Mouse (Mus musculus) ES-Bruce4 (cell line): Measurements from ENCODE around the gene Eri3. TPM values are rescaled to one million over a fixed set of nuclear protein-coding genes. Genes with fewer than 3 reads are reported as not detected.

Source experiments
- H3K27ac ChIP-seq: 2 replicates; pipeline ENCODE4 v1.5.1; 2012; ENCODE audit warnings: low read length, inconsistent platforms; ENCODE audit not compliant: insufficient read depth
- H3K27me3 ChIP-seq: 2 replicates; pipeline ENCODE4 v1.6.1; 2012; ENCODE audit warnings: mild to moderate bottlenecking, low read length, inconsistent platforms; ENCODE audit not compliant: control insufficient read depth, poor library complexity, insufficient read depth, severe bottlenecking
- H3K36me3 ChIP-seq: 2 replicates; pipeline ENCODE4 v1.6.1; 2012; ENCODE audit warnings: inconsistent platforms, mild to moderate bottlenecking, low read length, moderate library complexity; ENCODE audit not compliant: control insufficient read depth, poor library complexity, insufficient read depth, severe bottlenecking
- H3K4me1 ChIP-seq: one replicate; pipeline ENCODE4 v1.8.1; 2011; ENCODE audit warnings: low read length; ENCODE audit not compliant: control insufficient read depth, insufficient read depth
- H3K4me3 ChIP-seq: 2 replicates; pipeline ENCODE4 v1.5.1; 2011; ENCODE audit warnings: low read depth, mild to moderate bottlenecking, low read length
- H3K9ac ChIP-seq: 2 replicates; pipeline ENCODE4 v1.6.1; 2012; ENCODE audit warnings: low read depth, mild to moderate bottlenecking, inconsistent platforms; ENCODE audit not compliant: poor library complexity, severe bottlenecking
- H3K9me3 ChIP-seq: replicated peaks from 2 replicates; pipeline ENCODE4 v1.6.1; 2012; ENCODE audit warnings: mild to moderate bottlenecking, low read length, inconsistent platforms; ENCODE audit not compliant: control insufficient read depth, poor library complexity, insufficient read depth, severe bottlenecking
- CTCF ChIP-seq: IDR thresholded peaks from one replicate; pipeline ENCODE4 v1.8.1; 2011; ENCODE audit warnings: low read depth, low read length
- EP300 ChIP-seq: IDR thresholded peaks from 2 replicates; pipeline ENCODE4 v1.6.1; 2011; ENCODE audit warnings: low read depth, low read length; ENCODE audit not compliant: insufficient read depth
- POLR2A ChIP-seq: IDR thresholded peaks from one replicate; pipeline ENCODE4 v1.8.1; 2011; ENCODE audit warnings: low read length; ENCODE audit not compliant: insufficient read depth
- polyA plus RNA-seq: library from polyadenylated mRNA; stranded (reverse); fragments of >200 nt; gene quantifications from 2 replicates; pipeline ENCODE4 v1.2.4, GENCODE M21; 2011; ENCODE audit warnings: low read depth; ENCODE audit not compliant: missing spikeins, insufficient read depth, insufficient read length

The Eri3 gene
- polyA plus RNA-seq, 1 experiment = 68.0 TPM

GRCm38 (mm10) chr4:117664411-117665137, 114.4 kb downstream of the Eri3 start:
- Histone ChIP-seq H3K4me1 (no peaks in the 10 kb centered on the region), H3K27ac (no peak overlapping the region), H3K27me3 (no peaks in the 10 kb centered on the region), H3K4me3 (no peak overlapping the region), H3K36me3 (no peaks in the 10 kb centered on the region), H3K9ac (no peak overlapping the region), H3K9me3 (no peaks in the 10 kb centered on the region)
- TF ChIP-seq CTCF = no peak
- TF ChIP-seq EP300 = no peak
- no peak for TF ChIP-seq POLR2A

- no peaks in the 10 kb centered on the region for H3K36me3 ChIP-seq
- TF ChIP-seq CTCF (no peak), EP300 (no peak), POLR2A (no peak)
- H3K4me1 ChIP-seq = no peaks in the 10 kb centered on the region
- no peaks in the 10 kb centered on the region for H3K9me3 ChIP-seq
- no peak overlapping the region for H3K4me3 ChIP-seq
- H3K9ac ChIP-seq = no peak overlapping the region
- H3K27me3 ChIP-seq = no peaks in the 10 kb centered on the region
- H3K27ac ChIP-seq = no peak overlapping the region
Observed at GRCm38 (mm10) chr4:117665531-117665930, 115.4 kb downstream of the Eri3 start.

- H3K4me1 ChIP-seq = no peaks in the 10 kb centered on the region
- TF ChIP-seq EP300 (no peak), POLR2A (no peak), CTCF (no peak)
- H3K4me3 ChIP-seq = no peak overlapping the region
- no peaks in the 10 kb centered on the region for H3K36me3 ChIP-seq
- no peaks in the 10 kb centered on the region for H3K27me3 ChIP-seq
- H3K27ac ChIP-seq = no peak overlapping the region
- no peaks in the 10 kb centered on the region for H3K9me3 ChIP-seq
- H3K9ac ChIP-seq = no peak overlapping the region
Observed at GRCm38 (mm10) chr4:117666054-117666453, 115.9 kb downstream of the Eri3 start.

GRCm38 (mm10) chr4:117669874-117670273, 119.7 kb downstream of the Eri3 start:
- peaks cover 5% of the 10 kb centered on the region; the same call in 1 of the 2 replicates for H3K36me3 ChIP-seq
- no peaks in the 10 kb centered on the region for H3K4me1 ChIP-seq
- no peak overlapping the region for H3K27ac ChIP-seq
- no peak overlapping the region for H3K9ac ChIP-seq
- no peak overlapping the region for H3K4me3 ChIP-seq
- no peaks in the 10 kb centered on the region for H3K9me3 ChIP-seq
- no peaks in the 10 kb centered on the region for H3K27me3 ChIP-seq
- TF ChIP-seq EP300 = no peak
- TF ChIP-seq CTCF = no peak
- TF ChIP-seq POLR2A = no peak

- no peak for TF ChIP-seq EP300
- no peak for TF ChIP-seq CTCF
- no peak for TF ChIP-seq POLR2A
- Histone ChIP-seq H3K36me3 (peaks cover 9% of the 10 kb centered on the region), H3K4me3 (no peak overlapping the region), H3K27ac (no peak overlapping the region), H3K4me1 (no peaks in the 10 kb centered on the region), H3K9ac (no peak overlapping the region), H3K27me3 (no peaks in the 10 kb centered on the region), H3K9me3 (no peaks in the 10 kb centered on the region)
Observed at GRCm38 (mm10) chr4:117672042-117672441, 121.9 kb downstream of the Eri3 start.

- Histone ChIP-seq H3K4me3 (no peak overlapping the region), H3K27me3 (no peaks in the 10 kb centered on the region), H3K27ac (no peak overlapping the region), H3K9ac (no peak overlapping the region), H3K4me1 (no peaks in the 10 kb centered on the region), H3K9me3 (no peaks in the 10 kb centered on the region), H3K36me3 (peaks cover 9% of the 10 kb centered on the region)
- TF ChIP-seq POLR2A = no peak
Observed at GRCm38 (mm10) chr4:117673901-117674300, 123.7 kb downstream of the Eri3 start.
